In the genomic region with DNA sequence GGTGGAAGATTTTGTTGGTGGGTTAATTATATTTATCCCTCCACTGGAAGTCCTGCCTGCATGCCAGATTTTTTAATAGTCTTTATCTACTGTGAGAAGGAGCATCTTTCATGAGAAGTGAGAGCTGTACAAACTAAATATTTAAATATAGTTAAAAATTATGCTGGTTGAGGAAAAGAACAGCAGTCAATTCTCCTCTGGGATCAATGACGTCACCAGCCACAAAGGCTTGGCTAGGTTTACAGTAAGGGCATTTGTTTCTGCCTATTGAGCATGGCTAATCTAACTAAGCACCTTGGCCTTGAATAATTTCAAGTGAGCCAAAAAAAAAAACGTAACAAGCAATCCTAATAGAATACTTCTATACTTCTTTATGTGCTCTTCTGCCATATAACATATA, we compare ENCODE assay signal across 17 mouse cellular contexts.
DNase-seq lines count a peak whose midpoint lies in the region; ATAC-seq and TF ChIP-seq lines count a peak whose summit lies in the region.
"Had no signal": no experiment of that assay in that cellular context is flagged by ENCODE, and none has a peak within 500 bp of the region (broad histone marks: within the 10 kb centered on the region; RNA-seq: fewer than 3 reads in every experiment).

No protein-coding gene starts in this region.

- peak; percentile 41 to 44 for DNase-seq in cerebellum, postnatal 14 days
- DNase-seq in cerebellum, adult 11-12 months, result no peak
- peak; percentile 66 for DNase-seq in hindbrain, postnatal 0 days (ENCODE audit: low spot score)
- peak; percentile 74 for DNase-seq in retina, postnatal 1 day
- DNase-seq in retina, embryonic 14.5 days (ENCODE audit: low spot score), result no peak
- no peak for DNase-seq in layer of hippocampus, postnatal 36 days
- DNase-seq: adrenal gland, postnatal 14 days; cerebellum, adult 8-10 months; gastrocnemius, postnatal 36 days; heart, adult 11 months; heart, postnatal 36 days had no signal

- WGBS in hindbrain, postnatal 0 days, result 45% methylated on average over 2 of the region's 2 CpGs
- WGBS in hindbrain, embryonic 13.5 days, result 60% methylated on average over 2 of the region's 2 CpGs

- no peak overlapping the region for H3K9ac ChIP-seq in hindbrain, postnatal 0 days (replicated peaks; ENCODE audit: low read length)
- no peak overlapping the region for H3K9ac ChIP-seq in hindbrain, embryonic 13.5 days
- H3K9ac ChIP-seq: forebrain, embryonic 15.5 days; heart, embryonic 13.5 days had no signal

- no peak overlapping the region for H3K27ac ChIP-seq in hindbrain, postnatal 0 days
- no peak overlapping the region for H3K27ac ChIP-seq in hindbrain, embryonic 13.5 days
- H3K27ac ChIP-seq: forebrain, embryonic 15.5 days; heart, embryonic 13.5 days had no signal

- H3K9me3 ChIP-seq in hindbrain, postnatal 0 days (ENCODE audit: low read length), result no peaks in the 10 kb centered on the region
- H3K9me3 ChIP-seq in hindbrain, embryonic 13.5 days, result no peaks in the 10 kb centered on the region
- H3K9me3 ChIP-seq: forebrain, embryonic 15.5 days; heart, embryonic 13.5 days had no signal

- TF ChIP-seq CTCF in hindbrain, postnatal 0 days (IDR thresholded peaks at IDR 0.05; ENCODE audit: low read depth), result no peak

- no peaks in the 10 kb centered on the region for H3K27me3 ChIP-seq in hindbrain, postnatal 0 days (ENCODE audit: insufficient read depth, low read length)
- no peaks in the 10 kb centered on the region for H3K27me3 ChIP-seq in hindbrain, embryonic 13.5 days
- H3K27me3 ChIP-seq: forebrain, embryonic 15.5 days; heart, embryonic 13.5 days; Patski had no signal

- ATAC-seq in hindbrain, postnatal 0 days, result peak; percentile 47; the same call in 1 of the 2 replicates
- no peak for ATAC-seq in hindbrain, embryonic 13.5 days (ENCODE audit: low FRiP score)
- ATAC-seq: activated CD4-positive, CD25-positive, alpha-beta regulatory T cell, adult 4 months; forebrain, embryonic 15.5 days; hindbrain, embryonic 16.5 days; Patski had no signal

- H3K4me1 ChIP-seq in hindbrain, postnatal 0 days (ENCODE audit: insufficient read depth, low read length), result no peaks in the 10 kb centered on the region
- no peaks in the 10 kb centered on the region for H3K4me1 ChIP-seq in hindbrain, embryonic 13.5 days (replicated peaks)
- H3K4me1 ChIP-seq: forebrain, embryonic 15.5 days; heart, embryonic 13.5 days had no signal

- no peak overlapping the region for H3K4me2 ChIP-seq in hindbrain, postnatal 0 days (ENCODE audit: low read depth, low read length)
- no peak overlapping the region for H3K4me2 ChIP-seq in hindbrain, embryonic 13.5 days
- H3K4me2 ChIP-seq: forebrain, embryonic 15.5 days; heart, embryonic 13.5 days had no signal

- H3K36me3 ChIP-seq in hindbrain, postnatal 0 days (ENCODE audit: insufficient read depth, low read length), result no peaks in the 10 kb centered on the region
- no peaks in the 10 kb centered on the region for H3K36me3 ChIP-seq in hindbrain, embryonic 13.5 days
- H3K36me3 ChIP-seq: forebrain, embryonic 15.5 days; heart, embryonic 13.5 days had no signal

- H3K4me3 ChIP-seq in hindbrain, postnatal 0 days (ENCODE audit: low read length), result no peak overlapping the region
- no peak overlapping the region for H3K4me3 ChIP-seq in hindbrain, embryonic 13.5 days
- H3K4me3 ChIP-seq: forebrain, embryonic 15.5 days; heart, embryonic 13.5 days had no signal

Comparison
In these comparisons a context has a peak if more than half of its experiments do, and no peak if none do; other contexts are left out.
1. DNase-seq: peak in cerebellum, postnatal 14 days (2 of 2), hindbrain, postnatal 0 days (single experiment) and retina, postnatal 1 day (single experiment); none in cerebellum, adult 11-12 months (single experiment), retina, embryonic 14.5 days (single experiment) and layer of hippocampus, postnatal 36 days (0 of 2).